Mouse (Mus musculus) layer of hippocampus, postnatal 25 days (tissue): Measurements from ENCODE around the gene Zfhx2. TPM values are rescaled to one million over a fixed set of nuclear protein-coding genes. Genes with fewer than 3 reads are reported as not detected.

ENCODE experiments used
- DNase-seq, 2 experiments: peaks; one replicate each; pipeline ENCODE4 v3.0.0; 2022; ENCODE audit warnings: mixed read lengths in 2 of 2, low spot score in 1 of 2; ENCODE audit errors: extremely low spot score in 1 of 2
- total RNA-seq, 2 experiments: library from RNA; stranded (reverse); gene quantifications; 2 replicates each; pipeline ENCODE4 v1.2.3; 2021

Gene Zfhx2
- total RNA-seq, result 10 to 100 TPM; 37.8 to 63.0 TPM

- DNase-seq, result peak; percentile 85 to 93
Observed at GRCm38 (mm10) chr14:55092011-55092577, at the start of gene Zfhx2. Gene Zfhx2 (minus strand): TSS chr14:55092324.

- DNase-seq, result no peak
Observed at GRCm38 (mm10) chr14:55139313-55139712, 47.2 kb upstream of the Zfhx2 start.

DNA sequence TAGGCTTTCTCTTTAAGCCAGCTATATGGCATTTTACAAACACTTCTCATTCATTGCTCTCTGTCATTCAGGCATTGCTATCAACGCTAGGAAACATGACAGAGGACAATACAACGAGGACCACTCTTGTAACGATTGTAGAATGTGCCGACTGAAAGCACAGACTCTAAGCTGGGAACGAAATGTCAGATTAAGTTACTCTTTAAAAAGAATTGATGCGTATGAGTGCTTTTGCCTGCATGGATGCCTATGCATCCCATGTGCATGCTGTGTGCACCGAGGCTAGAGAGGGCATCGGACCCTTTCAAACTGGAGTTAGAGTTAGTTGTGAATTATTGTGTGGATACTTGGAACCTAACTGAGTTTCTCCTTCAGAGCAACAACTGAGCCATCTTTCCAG, 43.6 kb upstream of the Zfhx2 start:
- no peak for DNase-seq

- DNase-seq, result no peak
Observed at GRCm38 (mm10) chr14:55126521-55126920, 34.4 kb upstream of the Zfhx2 start.

- DNase-seq, result no peak
Observed at GRCm38 (mm10) chr14:55125711-55126110, 33.6 kb upstream of the Zfhx2 start.

DNA sequence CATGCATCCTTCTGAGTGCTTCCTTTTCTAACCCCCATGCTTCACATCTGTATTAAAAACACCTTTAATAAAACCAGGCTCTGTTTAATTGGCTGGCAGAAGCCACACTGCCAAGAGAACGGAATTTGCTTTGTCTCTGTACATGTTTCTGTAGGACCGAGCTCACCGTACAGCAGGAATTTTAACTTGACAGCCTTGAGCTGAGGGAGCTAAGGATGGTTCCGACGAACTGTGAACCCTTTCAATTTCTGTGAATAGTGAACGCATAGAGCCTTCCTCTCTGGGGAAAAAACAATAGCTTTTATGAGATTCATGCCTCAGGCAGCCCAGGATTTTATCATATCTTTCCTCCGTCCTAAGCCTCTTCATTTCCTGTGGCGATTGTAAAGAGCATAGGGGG, 30.2 kb upstream of the Zfhx2 start:
- DNase-seq, result no peak

GRCm38 (mm10) chr14:55121947-55122346, 29.8 kb upstream of the Zfhx2 start:
- DNase-seq, result no peak

DNA sequence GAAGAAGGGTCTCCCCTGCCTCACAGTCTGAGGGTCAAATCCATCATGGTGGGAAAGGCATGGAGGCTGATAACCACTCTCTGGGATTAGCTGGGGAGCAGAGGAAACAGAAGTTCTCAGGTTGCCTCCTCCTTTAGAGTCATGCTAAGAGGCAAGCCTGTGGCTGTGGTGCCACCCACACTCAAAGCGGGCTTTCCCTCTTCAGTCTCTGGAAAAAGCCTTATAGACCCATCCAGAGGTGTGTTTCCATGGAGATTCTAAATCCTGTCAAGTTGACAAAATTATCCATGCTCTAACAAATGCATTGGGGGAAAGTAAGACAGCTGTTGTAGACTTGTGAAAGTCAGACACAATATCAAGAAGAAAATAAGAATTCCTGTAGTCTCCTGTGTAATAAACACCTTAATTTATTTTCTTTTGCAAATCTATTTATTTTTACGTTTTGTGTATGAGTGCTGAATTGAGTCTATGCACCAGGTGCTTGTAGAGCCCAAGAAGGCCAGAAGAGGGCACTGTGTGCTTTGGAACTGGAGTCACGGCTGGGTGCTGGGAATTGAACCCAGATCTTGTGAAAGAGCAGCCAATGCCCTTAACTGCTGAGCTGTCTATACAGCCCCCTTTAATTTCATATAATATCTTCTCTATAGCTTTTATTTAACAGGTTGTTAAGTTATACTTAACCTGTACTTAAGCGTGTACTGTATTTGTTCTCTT, 27.5 kb upstream of the Zfhx2 start:
- no peak for DNase-seq

DNA sequence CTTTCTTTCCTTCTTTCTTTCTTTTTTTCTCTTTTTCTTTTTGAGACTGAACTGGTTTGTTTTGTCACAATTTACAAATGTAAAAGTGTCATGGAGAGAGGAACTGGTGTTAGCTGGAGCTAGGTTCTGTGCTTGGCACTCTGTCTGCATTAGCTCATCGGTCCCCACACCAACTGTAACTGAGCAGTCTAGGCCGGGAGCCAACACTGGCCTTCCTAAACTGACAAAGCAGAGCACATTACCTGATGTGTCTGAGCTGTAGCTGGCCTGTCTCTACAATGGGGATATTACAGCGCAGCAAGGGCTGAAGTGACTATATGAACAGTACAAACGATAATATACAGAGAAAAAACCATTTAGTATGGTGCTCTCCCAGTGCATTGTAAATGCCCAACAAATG, 26.7 kb upstream of the Zfhx2 start:
- no peak for DNase-seq

- peak in 1 of 2 experiments; percentile 66 for DNase-seq
Observed at GRCm38 (mm10) chr14:55116425-55117200, 24.5 kb upstream of the Zfhx2 start, which contains the start of gene Jph4. Gene Jph4 (minus strand): TSS chr14:55116935.

DNA sequence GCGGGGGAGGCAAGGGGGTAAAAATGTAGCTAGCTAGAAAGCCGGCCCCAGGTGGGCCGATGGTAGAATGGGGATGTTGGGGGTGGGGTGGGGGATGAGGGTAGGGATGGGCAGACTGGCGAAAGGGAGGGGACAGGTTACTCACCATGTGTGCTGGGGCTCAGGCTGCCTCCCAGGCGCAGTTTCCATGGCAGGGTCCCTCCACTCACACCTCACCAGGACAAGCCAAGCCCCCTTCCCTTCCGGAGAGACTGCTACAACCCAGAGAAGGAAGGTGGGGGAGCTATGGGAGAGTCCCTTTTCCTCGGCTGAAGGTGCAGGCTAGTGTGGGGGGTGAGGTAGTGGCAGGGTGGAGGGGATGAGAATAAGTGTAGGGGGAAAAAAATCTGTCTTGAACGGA, 23.7 kb upstream of the Zfhx2 start:
- peak in 1 of 2 experiments; percentile 46 for DNase-seq

DNA sequence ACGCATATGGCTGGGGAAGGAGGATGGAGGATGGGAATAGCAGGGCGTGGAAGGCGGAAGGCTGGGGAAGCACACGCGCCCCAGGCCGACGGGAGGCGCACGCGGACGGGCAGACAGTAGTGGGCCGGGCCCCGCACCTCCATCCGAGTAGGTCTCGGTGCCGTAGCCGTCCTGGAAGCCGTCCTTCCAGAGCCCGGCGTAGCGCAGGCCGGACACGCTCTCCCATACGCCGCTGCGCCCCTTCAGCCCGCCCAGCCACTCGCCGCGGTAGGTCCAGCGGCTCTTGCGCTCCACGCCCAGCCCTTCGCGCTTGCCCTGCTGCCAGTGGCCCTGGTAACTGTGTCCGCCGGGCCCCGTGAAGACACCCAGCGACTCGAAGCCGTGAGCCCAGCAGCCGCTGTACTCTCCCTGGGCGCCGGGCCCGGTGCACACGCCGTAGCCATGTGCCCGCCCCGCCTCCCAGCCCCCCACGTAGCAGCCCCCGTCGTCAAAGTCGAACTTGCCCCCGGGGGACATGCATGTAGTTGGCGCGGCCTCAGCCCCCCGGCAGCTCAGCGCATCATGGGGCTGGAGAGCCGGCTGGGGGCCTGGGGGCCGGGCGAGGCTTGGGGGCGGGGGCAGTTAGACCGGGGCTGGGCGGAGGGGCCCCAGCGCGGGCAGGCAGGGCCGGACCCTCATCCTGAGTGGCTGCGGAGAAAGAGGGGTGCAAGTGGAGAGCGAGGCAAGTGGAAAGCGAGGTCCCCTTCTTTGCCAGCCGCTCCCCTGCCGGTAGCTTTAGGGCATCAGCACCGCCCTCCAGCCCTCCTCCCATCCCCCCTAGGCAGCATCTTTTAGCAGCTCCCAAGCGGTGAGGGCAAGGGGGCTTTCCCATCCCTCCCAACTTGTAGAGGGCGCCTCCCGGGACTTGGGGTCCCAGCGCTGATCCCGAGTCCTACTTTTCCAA, 22.9 kb upstream of the Zfhx2 start:
- DNase-seq, result peak in 1 of 2 experiments; percentile 68

DNA sequence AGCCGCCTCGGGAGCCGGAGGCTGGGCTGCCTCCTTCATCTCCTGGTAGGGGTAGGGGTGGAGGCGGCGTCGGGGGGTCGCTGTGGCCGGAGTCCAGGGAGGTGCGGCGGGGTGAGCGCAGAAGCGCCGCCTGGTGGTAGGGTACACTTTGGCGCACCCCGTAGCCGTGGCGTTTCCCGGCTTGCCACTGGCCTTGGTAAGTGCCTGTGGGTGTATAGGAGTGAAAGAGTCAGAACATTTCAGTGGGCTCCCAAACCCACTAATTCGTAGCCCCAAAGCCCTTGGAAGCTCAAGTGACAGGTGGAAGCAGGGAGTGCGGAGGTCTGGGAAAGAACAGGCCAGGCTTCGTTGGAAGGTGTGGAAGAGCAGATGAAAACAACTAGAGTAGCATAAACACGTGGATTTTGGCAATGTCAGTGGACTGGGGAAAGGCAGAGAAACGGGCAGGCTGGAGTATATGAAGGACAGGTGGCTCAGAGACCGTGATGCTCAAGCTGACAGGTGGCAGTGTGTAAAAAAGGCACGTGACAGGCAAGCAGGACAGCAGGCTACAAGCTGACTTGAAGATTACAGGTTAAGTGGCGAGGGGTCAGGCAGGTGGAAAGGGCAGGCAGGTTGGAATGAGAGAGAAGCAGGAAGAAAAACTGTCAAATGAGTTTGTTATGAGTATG, 22.0 kb upstream of the Zfhx2 start:
- DNase-seq, result peak in 1 of 2 experiments; percentile 67

DNA sequence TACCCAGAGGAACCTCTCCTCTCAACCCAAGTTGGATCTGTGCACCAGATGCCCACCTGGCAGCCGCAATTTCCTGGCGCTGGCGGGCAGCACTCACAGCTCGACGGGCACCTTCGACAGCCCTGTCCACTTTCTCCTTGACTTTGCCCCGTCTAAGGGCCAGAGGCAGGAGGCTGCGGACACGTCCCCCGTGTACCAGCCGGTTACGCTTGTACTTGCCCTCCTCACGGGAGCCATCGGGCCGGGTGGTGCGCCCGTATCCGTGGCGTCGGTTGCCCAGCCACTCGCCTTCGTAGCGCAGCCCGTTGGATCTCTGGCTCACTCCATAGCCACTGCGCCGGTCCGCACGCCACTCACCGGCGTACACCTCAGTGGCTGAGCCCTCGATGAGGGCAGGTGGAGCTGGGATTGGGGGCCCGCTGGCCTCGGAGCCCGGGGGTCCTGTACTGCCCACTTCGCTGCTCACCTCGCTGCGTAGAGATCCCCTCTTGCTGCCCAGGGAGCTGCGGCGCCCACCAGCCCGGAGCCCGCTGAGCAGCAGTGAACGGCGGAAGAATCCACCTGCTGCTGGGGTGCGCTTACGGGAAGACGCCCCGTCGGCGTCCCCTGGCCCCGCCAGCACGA, 21.3 kb upstream of the Zfhx2 start:
- DNase-seq, result no peak

- DNase-seq, result no peak
Observed at GRCm38 (mm10) chr14:55111720-55112119, 19.6 kb upstream of the Zfhx2 start.

GRCm38 (mm10) chr14:55110076-55110475, 18.0 kb upstream of the Zfhx2 start:
- no peak for DNase-seq

DNA sequence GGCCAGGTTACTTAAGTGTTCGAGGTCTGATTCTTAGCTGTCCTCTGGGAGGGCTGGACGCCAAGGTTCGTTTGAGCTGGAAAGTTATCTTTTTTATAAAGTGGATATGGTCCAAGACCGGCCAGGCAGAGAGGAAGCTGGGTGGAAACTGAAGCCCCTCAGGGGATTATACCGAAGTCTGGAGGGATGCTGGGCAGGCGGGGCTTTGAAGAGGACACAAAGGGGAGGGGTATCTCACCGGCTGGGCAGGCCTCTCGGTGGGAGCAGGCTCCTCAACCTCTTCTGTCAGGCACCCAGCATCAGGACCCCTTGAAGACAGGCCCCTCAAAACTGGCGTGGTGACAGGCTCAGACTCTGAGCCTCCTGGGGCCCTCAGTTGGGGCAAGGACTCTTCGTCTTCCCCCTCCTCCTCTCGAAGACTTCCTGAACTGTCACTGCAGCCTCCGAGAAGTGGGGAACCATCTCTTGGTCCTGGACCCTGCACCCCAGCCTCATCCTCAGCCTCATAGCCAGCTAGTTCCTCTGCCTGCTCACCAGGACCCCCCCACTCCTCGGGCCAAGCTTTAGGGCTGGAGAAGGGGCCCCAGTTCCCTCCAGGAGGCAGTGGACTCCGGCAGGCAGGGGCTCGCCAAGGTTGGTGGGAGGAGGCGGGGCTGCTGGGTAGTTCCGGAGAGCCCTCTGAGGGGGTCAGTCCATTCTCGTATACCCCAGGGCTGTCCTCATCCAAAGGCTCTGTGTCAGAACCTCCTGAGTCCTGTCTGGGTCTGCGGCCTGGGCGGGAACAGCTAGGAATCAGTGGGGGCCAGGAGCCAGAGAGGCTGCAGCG, 17.1 kb upstream of the Zfhx2 start:
- no peak for DNase-seq

- DNase-seq, result no peak
Observed at GRCm38 (mm10) chr14:55108202-55108870, 16.2 kb upstream of the Zfhx2 start.
